Mouse (Mus musculus) liver, embryonic 13.5 days (tissue): ENCODE results near the gene Pard6b. TPM values are rescaled to one million over a fixed set of nuclear protein-coding genes. Genes with fewer than 3 reads are reported as not detected.

ENCODE experiments used
- ATAC-seq: fragments of 200-750 bp; cut with Nextera tagmentation; 2 replicates; pipeline ENCODE4 v1.8.0; 2017; ENCODE audit warnings: low read depth, mild to moderate bottlenecking, moderate number of reproducible peaks, moderate library complexity
- DNase-seq: peaks from one replicate; pipeline ENCODE4 v3.0.0; 2022
- H3K27ac ChIP-seq: fragments of 300-500 bp; sonication (generic); 2 replicates; pipeline ENCODE4 v1.5.1; 2015; ENCODE audit warnings: moderate library complexity, mild to moderate bottlenecking, inconsistent platforms
- H3K27me3 ChIP-seq: fragments of 300-500 bp; sonication (generic); 2 replicates; pipeline ENCODE4 v1.6.1; 2015; ENCODE audit warnings: mild to moderate bottlenecking, inconsistent platforms
- H3K36me3 ChIP-seq: fragments of 300-500 bp; sonication (generic); 2 replicates; pipeline ENCODE4 v1.6.1; 2015; ENCODE audit warnings: mild to moderate bottlenecking, inconsistent platforms
- H3K4me1 ChIP-seq: fragments of 300-500 bp; sonication (generic); replicated peaks from 2 replicates; pipeline ENCODE4 v1.6.1; 2015; ENCODE audit warnings: inconsistent platforms
- H3K4me2 ChIP-seq: fragments of 300-500 bp; sonication (generic); 2 replicates; pipeline ENCODE4 v1.6.1; 2015; ENCODE audit warnings: inconsistent platforms, mild to moderate bottlenecking, moderate library complexity
- H3K4me3 ChIP-seq: fragments of 300-500 bp; sonication (generic); replicated peaks from 2 replicates; pipeline ENCODE4 v1.5.1; 2015; ENCODE audit warnings: mild to moderate bottlenecking, inconsistent platforms
- H3K9ac ChIP-seq: fragments of 300-500 bp; sonication (generic); 2 replicates; pipeline ENCODE4 v1.6.1; 2015; ENCODE audit warnings: mild to moderate bottlenecking, inconsistent platforms
- H3K9me3 ChIP-seq: fragments of 300-500 bp; sonication (generic); replicated peaks from 2 replicates; pipeline ENCODE4 v1.6.1; 2016; ENCODE audit warnings: inconsistent platforms
- WGBS: fragments of 180-500 bp; shearing (Covaris S2); methylation state at CpG from one replicate; pipeline ENCODE4 v1.1.7; 2015; ENCODE audit not compliant: insufficient replicate concordance; 5-methylcytosine and 5-hydroxymethylcytosine counted together
- polyA plus RNA-seq: library from polyadenylated mRNA; unstranded; fragments of >200 nt; fragmentation: Nextera tagmentation; extraction: Ambion mirVana; gene quantifications from 2 replicates; pipeline ENCODE4 v1.2.1, GENCODE M21; 2015

Pard6b gene
- 2.2 and 2.9 TPM in 2 replicates for polyA plus RNA-seq

DNA sequence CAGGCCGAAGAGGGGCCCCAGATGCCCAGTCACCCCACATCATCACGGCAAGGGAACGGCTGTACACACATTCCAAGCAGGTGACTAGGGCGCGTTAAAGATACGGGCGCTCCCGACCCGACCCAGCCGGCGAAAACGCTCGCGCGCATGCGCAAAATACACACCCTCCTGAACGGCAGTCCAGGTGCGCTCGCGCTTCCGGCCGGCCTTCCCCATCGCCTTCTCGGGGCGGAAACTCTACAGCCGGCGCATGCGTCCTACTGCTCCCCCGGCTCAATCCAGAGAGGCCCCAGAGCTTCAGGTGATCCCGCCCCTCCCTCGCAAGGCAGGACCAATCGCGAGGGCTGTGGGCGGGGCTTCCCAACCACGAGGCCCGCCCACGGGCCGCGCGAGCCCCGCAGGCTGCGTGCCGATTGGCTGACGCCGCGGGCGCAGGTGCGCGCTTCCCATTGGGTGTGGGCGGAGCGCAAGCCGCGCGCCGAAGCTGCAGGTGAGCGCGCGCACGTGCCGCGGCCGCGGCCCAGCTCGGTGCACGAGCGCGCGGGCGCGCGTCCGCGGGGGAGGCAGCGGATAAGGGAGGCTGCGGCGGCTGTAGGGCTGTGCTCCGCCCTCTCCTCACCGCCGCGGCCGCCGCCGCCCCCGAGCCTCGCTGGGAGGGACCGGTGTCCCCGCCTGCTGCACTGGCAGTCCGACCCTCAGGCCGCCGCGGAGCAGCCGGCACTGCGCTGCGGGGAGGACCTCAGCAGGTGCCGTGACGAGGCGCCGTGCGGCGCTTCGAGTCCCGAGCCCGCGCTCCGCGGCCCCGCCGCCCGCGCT lies at the start of gene Pard6b:
Pard6b (plus strand) TSS at position 574 of the 816 bp plus-strand sequence.
- H3K27ac ChIP-seq = peak within 1 kb of the TSS; percentile 73
- H3K36me3 ChIP-seq = no peaks in the 10 kb centered on the region
- H3K9ac ChIP-seq = peak within 1 kb of the TSS; percentile 82
- DNase-seq (peak; percentile 95), ATAC-seq (peak; percentile 91)
- WGBS = 1% methylated on average over 109 of the region's 110 CpGs
- no peaks in the 10 kb centered on the region for H3K9me3 ChIP-seq
- peaks cover 50% of the 10 kb centered on the region for H3K4me1 ChIP-seq
- H3K4me2 ChIP-seq = peak within 1 kb of the TSS; percentile 99
- H3K27me3 ChIP-seq = peaks cover 67% of the 10 kb centered on the region
- H3K4me3 ChIP-seq = peak within 1 kb of the TSS; percentile 76

DNA sequence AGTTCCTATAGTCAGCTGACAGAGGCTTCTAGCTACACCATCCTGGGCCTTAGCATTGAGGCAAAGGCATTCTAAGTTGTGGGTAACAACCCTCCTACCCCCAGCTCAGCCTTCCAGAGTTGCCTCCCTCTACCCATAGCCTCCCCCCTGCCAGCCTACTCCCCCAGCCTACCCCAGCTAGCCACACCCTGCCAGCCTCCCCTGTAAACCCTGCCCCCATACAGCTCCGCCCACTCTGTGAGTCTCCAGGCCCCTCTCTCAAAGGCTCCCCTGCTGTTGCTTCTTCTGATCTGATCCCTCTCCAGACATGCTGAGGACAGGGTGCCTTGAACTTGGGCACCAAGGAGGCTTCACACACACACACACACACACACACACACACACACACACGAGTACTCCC lies 49.0 kb upstream of the Pard6b start:
- no peak overlapping the region for H3K4me2 ChIP-seq
- peaks cover 9% of the 10 kb centered on the region; the same call in 1 of the 2 replicates for H3K9me3 ChIP-seq
- H3K27ac ChIP-seq = no peak overlapping the region
- no peaks in the 10 kb centered on the region; the same call in 1 of the 2 replicates for H3K36me3 ChIP-seq
- peaks cover 32% of the 10 kb centered on the region for H3K4me1 ChIP-seq
- 76% methylated on average over 2 of the region's 2 CpGs for WGBS
- ATAC-seq (no peak; the same call in 1 of the 2 replicates), DNase-seq (no peak)
- H3K4me3 ChIP-seq = no peak overlapping the region
- H3K9ac ChIP-seq = no peak overlapping the region
- no peaks in the 10 kb centered on the region for H3K27me3 ChIP-seq

DNA sequence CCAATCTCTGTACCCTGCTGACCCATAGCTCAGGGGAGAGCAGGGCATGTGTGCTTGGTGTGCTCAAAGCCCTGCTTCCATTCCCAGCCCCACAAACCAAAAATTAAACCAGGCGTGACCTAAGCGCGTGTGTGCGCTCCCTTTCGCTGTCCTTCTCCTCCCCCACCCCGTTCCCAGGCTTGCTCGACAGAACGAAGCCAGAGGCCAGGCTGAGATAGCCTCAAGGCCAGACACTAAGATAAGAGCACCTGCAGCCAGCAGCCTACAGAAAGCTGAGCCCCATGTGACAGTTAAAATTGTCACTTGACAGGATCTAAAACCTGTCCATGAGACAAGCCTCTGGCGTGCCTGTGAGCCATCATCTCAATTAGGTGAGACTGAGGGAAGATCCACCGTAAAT lies 46.9 kb upstream of the Pard6b start:
- no peaks in the 10 kb centered on the region for H3K27me3 ChIP-seq
- H3K36me3 ChIP-seq = no peaks in the 10 kb centered on the region; the same call in 1 of the 2 replicates
- no peak overlapping the region for H3K4me3 ChIP-seq
- peak overlapping the region; percentile 32; the same call in 1 of the 2 replicates for H3K4me2 ChIP-seq
- ATAC-seq (peak; percentile 78), DNase-seq (peak; percentile 41)
- peaks cover 45% of the 10 kb centered on the region for H3K4me1 ChIP-seq
- H3K27ac ChIP-seq = no peak overlapping the region
- peaks cover 3% of the 10 kb centered on the region; the same call in 1 of the 2 replicates for H3K9me3 ChIP-seq
- WGBS = 21% methylated on average over 10 of the region's 10 CpGs
- no peak overlapping the region for H3K9ac ChIP-seq

DNA sequence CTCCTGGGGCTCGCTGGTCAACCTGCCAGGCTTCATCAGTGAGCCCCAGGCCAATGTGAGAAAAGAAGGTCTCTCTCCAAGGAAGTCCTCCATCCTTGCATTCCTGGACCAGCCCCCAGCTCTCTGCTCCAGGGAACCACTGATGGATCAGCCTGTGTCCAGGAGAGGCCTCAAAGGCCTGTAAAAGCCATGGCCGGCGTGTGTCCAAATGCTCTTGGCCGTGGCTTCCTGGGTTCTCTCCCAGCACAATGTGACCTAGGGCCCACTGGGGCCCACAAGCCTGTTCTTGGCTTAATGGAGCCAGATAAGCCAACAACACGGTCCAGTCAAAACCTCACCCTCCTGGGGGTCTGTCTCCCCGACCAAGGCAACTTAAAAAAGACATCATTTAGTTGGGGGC lies 44.9 kb upstream of the Pard6b start:
- H3K4me2 ChIP-seq = no peak overlapping the region
- H3K27me3 ChIP-seq = no peaks in the 10 kb centered on the region
- ATAC-seq = no peak
- no peaks in the 10 kb centered on the region for H3K36me3 ChIP-seq
- no peak overlapping the region for H3K9ac ChIP-seq
- 66% methylated on average over 6 of the region's 6 CpGs for WGBS
- no peak overlapping the region for H3K27ac ChIP-seq
- H3K9me3 ChIP-seq = no peaks in the 10 kb centered on the region
- DNase-seq = no peak
- H3K4me3 ChIP-seq = no peak overlapping the region
- H3K4me1 ChIP-seq = peaks cover 52% of the 10 kb centered on the region

DNA sequence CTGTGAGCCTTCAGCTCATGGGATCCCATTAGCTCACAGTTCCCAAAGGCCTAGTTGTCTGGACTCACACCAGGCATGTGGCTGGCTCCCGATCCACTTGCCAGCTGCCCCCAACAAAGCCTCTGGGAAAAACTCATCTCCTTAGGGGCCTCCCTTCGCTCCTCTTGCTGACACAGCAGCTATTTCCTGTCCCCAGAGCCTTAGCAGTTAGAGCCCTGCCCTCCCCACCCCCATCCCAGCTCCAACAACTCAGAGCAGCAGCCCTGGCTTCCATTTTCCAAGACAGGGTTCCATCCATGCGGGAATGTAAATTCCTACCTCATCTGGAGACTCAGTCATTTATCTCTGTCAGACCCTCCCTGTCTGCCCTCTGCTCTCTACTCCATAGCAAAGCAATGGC lies 43.7 kb upstream of the Pard6b start:
- Histone ChIP-seq H3K36me3 (no peaks in the 10 kb centered on the region), H3K4me3 (no peak overlapping the region), H3K27me3 (no peaks in the 10 kb centered on the region), H3K27ac (no peak overlapping the region; the same call in 1 of the 2 replicates), H3K4me2 (no peak overlapping the region), H3K4me1 (peaks cover 46% of the 10 kb centered on the region), H3K9ac (no peak overlapping the region), H3K9me3 (no peaks in the 10 kb centered on the region)
- no peak for DNase-seq
- ATAC-seq = no peak
- 35% methylated on average over 3 of the region's 3 CpGs for WGBS

DNA sequence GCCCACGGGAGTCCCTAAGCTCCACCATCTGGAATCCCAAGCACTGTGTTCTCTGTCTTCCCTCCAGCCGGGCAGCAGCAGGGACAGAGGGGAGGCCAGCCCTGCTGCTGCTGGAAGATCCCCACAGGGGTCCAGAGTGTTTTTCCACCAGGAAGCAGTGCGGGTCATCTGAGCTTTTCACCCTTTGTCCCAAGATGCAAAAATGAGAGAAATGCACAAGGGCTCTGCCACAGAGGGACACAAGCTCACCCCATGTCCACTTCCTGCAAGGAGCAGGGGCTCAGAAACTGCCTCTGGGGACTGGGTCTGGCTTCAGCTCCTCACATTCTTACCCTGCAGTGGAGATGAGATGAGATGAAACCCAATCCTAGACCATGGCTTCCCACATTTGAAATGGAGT lies 40.1 kb upstream of the Pard6b start:
- H3K9me3 ChIP-seq = no peaks in the 10 kb centered on the region
- no peaks in the 10 kb centered on the region for H3K36me3 ChIP-seq
- no peak overlapping the region for H3K9ac ChIP-seq
- H3K27ac ChIP-seq = no peak overlapping the region
- H3K4me3 ChIP-seq = no peak overlapping the region
- no peaks in the 10 kb centered on the region for H3K27me3 ChIP-seq
- peaks cover 30% of the 10 kb centered on the region for H3K4me1 ChIP-seq
- WGBS = 70% methylated on average over 3 of the region's 3 CpGs
- H3K4me2 ChIP-seq = no peak overlapping the region
- no peak for ATAC-seq
- no peak for DNase-seq

DNA sequence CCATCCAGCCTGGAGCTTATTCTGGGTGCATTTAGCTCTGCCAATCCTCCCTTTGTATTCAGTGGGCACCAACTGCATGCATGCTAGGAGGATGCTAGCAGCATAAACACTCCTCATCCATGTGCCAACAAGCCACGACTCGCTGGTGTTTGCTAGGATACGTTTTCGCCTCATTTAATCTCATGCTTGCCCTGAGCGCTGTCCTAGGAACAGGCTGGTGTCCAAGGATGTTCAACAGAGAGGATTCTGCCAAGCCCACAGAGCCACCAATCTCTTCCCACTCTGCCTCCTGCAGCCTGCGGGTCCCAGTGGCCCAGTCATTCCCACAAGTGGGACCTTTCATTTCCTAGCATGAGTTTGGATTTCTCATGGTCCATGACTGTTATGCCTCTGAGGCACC lies 38.8 kb upstream of the Pard6b start:
- no peaks in the 10 kb centered on the region for H3K36me3 ChIP-seq
- DNase-seq (no peak), ATAC-seq (no peak)
- H3K27ac ChIP-seq = no peak overlapping the region
- no peaks in the 10 kb centered on the region for H3K27me3 ChIP-seq
- H3K4me1 ChIP-seq = peaks cover 29% of the 10 kb centered on the region
- H3K9me3 ChIP-seq = no peaks in the 10 kb centered on the region
- no peak overlapping the region for H3K4me2 ChIP-seq
- no peak overlapping the region for H3K9ac ChIP-seq
- 73% methylated on average over 6 of the region's 6 CpGs for WGBS
- H3K4me3 ChIP-seq = no peak overlapping the region

DNA sequence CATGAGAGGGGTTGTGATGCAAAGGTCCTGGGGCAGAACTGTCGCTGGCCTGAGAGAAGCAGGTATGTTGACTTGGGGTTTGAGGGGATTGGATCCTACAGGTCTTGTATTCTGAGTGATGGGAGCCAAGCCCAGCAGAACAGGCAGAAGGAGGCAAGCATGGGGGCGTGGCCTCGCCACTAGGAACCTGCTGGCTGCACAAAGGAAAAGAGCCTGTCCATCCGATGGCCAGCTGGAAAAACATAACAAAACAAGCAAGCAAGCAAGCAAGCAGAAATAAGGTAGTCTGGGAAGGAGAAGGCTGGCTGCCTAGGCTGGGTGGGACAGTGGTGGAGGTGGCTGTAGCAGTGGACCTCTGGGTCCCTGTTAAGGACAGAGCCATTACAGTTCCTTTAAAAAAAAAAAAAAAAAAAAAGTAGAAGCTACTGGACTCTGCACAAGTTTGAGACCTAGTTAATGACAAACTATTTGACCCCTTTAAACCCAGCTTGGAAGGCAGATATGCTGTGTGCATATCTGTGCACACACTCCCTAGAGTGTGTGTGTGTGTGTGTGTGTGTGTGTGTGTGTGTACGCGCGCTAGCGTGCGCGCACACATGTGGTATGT lies 36.0 kb upstream of the Pard6b start:
- no peaks in the 10 kb centered on the region for H3K36me3 ChIP-seq
- H3K4me3 ChIP-seq = no peak overlapping the region
- no peak overlapping the region; the same call in 1 of the 2 replicates for H3K27ac ChIP-seq
- H3K9me3 ChIP-seq = no peaks in the 10 kb centered on the region
- no peak overlapping the region for H3K4me2 ChIP-seq
- DNase-seq (no peak), ATAC-seq (peak; percentile 18; the same call in 1 of the 2 replicates)
- 77% methylated on average over 10 of the region's 10 CpGs for WGBS
- peaks cover 12% of the 10 kb centered on the region for H3K27me3 ChIP-seq
- H3K9ac ChIP-seq = no peak overlapping the region
- H3K4me1 ChIP-seq = peaks cover 25% of the 10 kb centered on the region

DNA sequence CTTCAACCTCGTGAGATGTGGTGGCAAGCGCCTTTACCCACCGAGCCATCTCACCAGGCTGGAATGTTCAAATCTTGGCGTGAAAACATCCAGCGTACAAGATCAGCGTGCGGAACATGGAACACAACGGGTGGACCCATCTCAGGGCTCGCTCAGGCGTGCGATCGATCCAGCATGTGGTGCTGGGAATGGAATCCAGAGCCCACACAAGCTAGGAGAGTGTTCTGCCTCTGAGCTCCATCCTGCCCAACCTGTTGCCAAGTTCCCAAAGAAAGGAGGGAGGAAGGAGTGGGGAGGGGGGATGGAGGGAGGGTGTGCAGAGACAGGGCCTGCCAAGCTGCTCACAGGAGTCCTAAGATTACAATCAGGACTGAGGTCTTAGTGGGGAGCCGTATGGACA lies 35.4 kb upstream of the Pard6b start:
- Histone ChIP-seq H3K4me3 (no peak overlapping the region), H3K9me3 (no peaks in the 10 kb centered on the region), H3K4me1 (peaks cover 30% of the 10 kb centered on the region), H3K27ac (no peak overlapping the region), H3K27me3 (peaks cover 18% of the 10 kb centered on the region), H3K9ac (no peak overlapping the region), H3K36me3 (no peaks in the 10 kb centered on the region), H3K4me2 (no peak overlapping the region)
- ATAC-seq = no peak
- DNase-seq = no peak
- WGBS = 70% methylated on average over 13 of the region's 13 CpGs

DNA sequence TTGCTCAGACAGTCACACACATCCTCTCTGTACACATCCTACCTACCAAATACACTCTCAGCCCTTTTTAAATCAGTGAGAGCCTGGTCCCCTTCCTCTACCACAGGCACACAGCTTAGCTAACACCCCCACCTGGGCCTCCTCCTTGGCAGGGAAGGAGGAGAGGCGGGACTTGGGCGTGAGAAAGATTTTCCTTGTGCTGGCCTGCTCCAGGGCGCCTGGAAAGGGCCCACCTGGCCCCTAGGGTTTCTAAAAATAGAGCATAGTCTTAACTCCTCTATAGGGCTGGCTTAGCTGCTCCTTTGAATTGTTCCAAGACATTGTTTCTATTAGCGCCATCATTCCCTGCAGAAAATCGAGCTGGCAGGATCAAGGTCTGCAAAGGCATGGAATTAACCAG lies 35.0 kb upstream of the Pard6b start:
- no peaks in the 10 kb centered on the region for H3K9me3 ChIP-seq
- H3K27ac ChIP-seq = no peak overlapping the region
- ATAC-seq (no peak), DNase-seq (no peak)
- H3K36me3 ChIP-seq = no peaks in the 10 kb centered on the region
- no peak overlapping the region for H3K9ac ChIP-seq
- peaks cover 22% of the 10 kb centered on the region for H3K27me3 ChIP-seq
- H3K4me1 ChIP-seq = peaks cover 34% of the 10 kb centered on the region
- H3K4me3 ChIP-seq = no peak overlapping the region
- WGBS = 55% methylated on average over 5 of the region's 5 CpGs
- H3K4me2 ChIP-seq = no peak overlapping the region

DNA sequence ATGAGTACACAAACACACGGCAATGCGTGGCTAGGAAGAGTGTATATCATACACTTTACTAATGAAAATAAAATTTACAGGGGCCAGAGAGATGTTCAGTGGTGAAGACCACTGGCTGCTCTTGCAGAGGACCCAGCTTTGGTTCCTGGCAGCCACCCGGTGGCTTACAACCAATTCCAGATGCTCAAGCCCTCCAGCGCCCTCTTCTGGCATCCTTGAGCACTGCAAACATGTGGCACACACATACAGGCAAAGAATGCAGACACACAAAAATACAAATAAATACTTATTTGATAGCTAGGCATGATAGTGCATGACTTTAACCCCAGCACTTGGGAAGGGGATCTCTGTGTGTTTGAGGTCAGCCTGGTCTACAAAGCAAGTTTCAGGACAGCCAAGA lies 34.3 kb upstream of the Pard6b start:
- WGBS = 73% methylated on average over 4 of the region's 4 CpGs

More for the DNA sequence above, 34.3 kb upstream of the Pard6b start:
- H3K4me2 ChIP-seq = no peak overlapping the region
- no peak for ATAC-seq
- H3K9me3 ChIP-seq = no peaks in the 10 kb centered on the region
- H3K4me1 ChIP-seq = peaks cover 40% of the 10 kb centered on the region
- H3K27me3 ChIP-seq = peaks cover 28% of the 10 kb centered on the region
- no peak overlapping the region for H3K4me3 ChIP-seq
- no peak overlapping the region for H3K27ac ChIP-seq
- no peak overlapping the region for H3K9ac ChIP-seq
- no peaks in the 10 kb centered on the region for H3K36me3 ChIP-seq
- no peak for DNase-seq
